Mouse (Mus musculus): Measurements from ENCODE around the gene Btn2a2.

GRCm38 (mm10) chr13:23523976-23524375 is 35.3 kb upstream of the Btn2a2 start:
- TF ChIP-seq CTCF (IDR thresholded peaks at IDR 0.05; ENCODE audit: borderline replicate concordance, insufficient read depth, low read depth, low read length), result no peak
- no peak for TF ChIP-seq POLR2A (IDR thresholded peaks at IDR 0.05; ENCODE audit: borderline replicate concordance, insufficient read depth, low read length)

Measured in cerebellum, adult 2 months (tissue).